Mouse (Mus musculus): ENCODE measurements around the gene Gm8439. TPM values are rescaled to one million over a fixed set of nuclear protein-coding genes. Genes with fewer than 3 reads are reported as not detected.

Gm8439 gene
- not detected in 2 replicates for polyA plus RNA-seq (2012; rRNA removed)

GRCm38 (mm10) chr4:120588445-120588844, at the start of gene Gm8439:
Gene Gm8439, plus strand, starts transcription at chr4:120588745.

GRCm38 (mm10) chr4:120569486-120570437, 18.8 kb upstream of the Gm8439 start, which contains the start of gene Ctps:
Gene Ctps, minus strand, starts transcription at chr4:120570276.

Other genes starting within 250 kb of the Gm8439 start
- 50.8 and 63.3 TPM in 2 replicates for gene Scmh1, start 183.5 kb upstream of the Gm8439 start, polyA plus RNA-seq (2012; rRNA removed)
- 0.04 and 0.09 TPM in 2 replicates for gene Slfnl1, start 56.5 kb upstream of the Gm8439 start, polyA plus RNA-seq (2012; rRNA removed)
- 67.0 and 82.0 TPM in 2 replicates for gene Ctps, start 18.5 kb upstream of the Gm8439 start, polyA plus RNA-seq (2012; rRNA removed)
- gene Cited4, start 77.8 kb downstream of the Gm8439 start, polyA plus RNA-seq (2012; rRNA removed): 11.7 and 14.7 TPM in 2 replicates
- gene Kcnq4, start 159.9 kb downstream of the Gm8439 start, polyA plus RNA-seq (2012; rRNA removed): 3.0 and 5.9 TPM in 2 replicates
- gene Nfyc, start 242.8 kb downstream of the Gm8439 start, polyA plus RNA-seq (2012; rRNA removed): 58.8 and 154 TPM in 2 replicates